Comparison of ENCODE assay signal across 8 mouse cellular contexts in the genomic region with DNA sequence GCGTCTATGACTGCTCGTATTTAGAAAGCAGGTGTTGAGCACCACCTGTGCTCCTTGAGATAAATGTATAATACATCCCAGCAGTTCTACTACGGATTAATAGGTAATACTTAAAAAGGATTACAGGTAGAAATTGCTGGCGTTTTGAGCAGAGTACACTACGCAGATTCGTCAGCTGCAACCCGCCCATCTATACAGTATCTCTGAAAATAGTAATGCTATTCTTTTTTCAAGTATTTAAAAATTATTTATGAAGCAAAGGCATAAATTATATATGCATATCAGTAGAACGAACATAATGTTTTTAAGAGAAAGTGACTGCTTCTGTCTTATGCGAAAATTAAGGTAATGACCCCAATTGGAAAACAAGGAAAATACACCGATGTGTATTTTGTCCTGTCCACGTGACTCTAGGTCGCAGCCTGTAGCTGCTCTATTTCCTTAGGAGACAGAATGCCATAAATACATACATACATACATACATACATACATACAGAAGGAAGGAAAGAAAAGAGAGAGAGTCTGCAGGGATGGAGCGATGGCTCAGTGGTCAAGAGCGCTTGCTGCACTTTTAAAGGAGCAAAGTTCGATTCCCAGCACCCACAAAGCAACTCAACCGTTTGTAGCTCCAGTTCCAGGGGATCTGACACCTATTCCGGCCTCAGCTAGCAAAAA. TPM values are rescaled to one million over a fixed set of nuclear protein-coding genes. Genes with fewer than 3 reads are reported as not detected.
A peak's percentile ranks its signal among the peaks of the same experiment; 100 is the strongest.
DNase-seq lines count a peak whose midpoint lies in the region; ATAC-seq lines count a peak whose summit lies in the region.

No protein-coding gene starts in this region.

- H3K4me2 ChIP-seq in lung, embryonic 15.5 days, result peak overlapping the region; percentile 78
- H3K4me2 ChIP-seq in embryonic facial prominence, embryonic 11.5 days (ENCODE audit: low read depth, low read length), result peak overlapping the region; percentile 40
- H3K4me2 ChIP-seq in hindbrain, embryonic 15.5 days, result peak overlapping the region; percentile 66
- peak overlapping the region; percentile 61 for H3K4me2 ChIP-seq in midbrain, embryonic 12.5 days (replicated peaks)

- H3K36me3 ChIP-seq in lung, embryonic 15.5 days, result no peaks in the 10 kb centered on the region
- no peaks in the 10 kb centered on the region for H3K36me3 ChIP-seq in embryonic facial prominence, embryonic 11.5 days (replicated peaks; ENCODE audit: control insufficient read depth, insufficient read depth, low read depth, low read length)
- no peaks in the 10 kb centered on the region for H3K36me3 ChIP-seq in hindbrain, embryonic 15.5 days
- no peaks in the 10 kb centered on the region for H3K36me3 ChIP-seq in midbrain, embryonic 12.5 days

- under 1% methylated on average over 17 of the region's 17 CpGs for WGBS in lung, embryonic 15.5 days
- WGBS in embryonic facial prominence, embryonic 11.5 days, result under 1% methylated on average over 17 of the region's 17 CpGs
- WGBS in hindbrain, embryonic 15.5 days, result under 1% methylated on average over 17 of the region's 17 CpGs
- under 1% methylated on average over 17 of the region's 17 CpGs for WGBS in midbrain, embryonic 12.5 days

- DNase-seq in lung, adult 18-20 months, result no peak
- peak; percentile 53 for DNase-seq in embryonic facial prominence, embryonic 11.5 days (ENCODE audit: low spot score)
- DNase-seq in thymus, postnatal 14 days, result no peak
- no peak for DNase-seq in left cerebral cortex, postnatal 36 days (ENCODE audit: low spot score in 2 of 2)
- DNase-seq in layer of hippocampus, adult 8-10 months (ENCODE audit: low spot score in 2 of 2), result no peak

- H3K4me3 ChIP-seq in lung, embryonic 15.5 days, result peak overlapping the region; percentile 84
- H3K4me3 ChIP-seq in embryonic facial prominence, embryonic 11.5 days (ENCODE audit: low read depth, low read length), result peak overlapping the region; percentile 73
- H3K4me3 ChIP-seq in hindbrain, embryonic 15.5 days, result peak overlapping the region; percentile 71
- H3K4me3 ChIP-seq in midbrain, embryonic 12.5 days, result peak overlapping the region; percentile 66

- ATAC-seq in lung, embryonic 15.5 days (ENCODE audit: borderline replicate concordance, extremely low read depth, low FRiP score, low TSS enrichment), result peak; percentile 50
- ATAC-seq in embryonic facial prominence, embryonic 11.5 days (replicated peaks; ENCODE audit: insufficient number of reproducible peaks, low FRiP score, low TSS enrichment, low read depth), result peak; percentile 31
- ATAC-seq in hindbrain, embryonic 15.5 days (ENCODE audit: low FRiP score, low read depth), result peak; percentile 32
- peak; percentile 76 for ATAC-seq in midbrain, embryonic 12.5 days (ENCODE audit: low FRiP score, low read depth)

- no peaks in the 10 kb centered on the region for H3K9me3 ChIP-seq in lung, embryonic 15.5 days
- no peaks in the 10 kb centered on the region for H3K9me3 ChIP-seq in embryonic facial prominence, embryonic 11.5 days (replicated peaks; ENCODE audit: control insufficient read depth, low read length)
- H3K9me3 ChIP-seq in hindbrain, embryonic 15.5 days, result no peaks in the 10 kb centered on the region
- H3K9me3 ChIP-seq in midbrain, embryonic 12.5 days, result no peaks in the 10 kb centered on the region

- H3K4me1 ChIP-seq in lung, embryonic 15.5 days, result 0 out of 2 replicates have a peak, but pooled peaks cover 10% of the 10 kb centered on the region
- H3K4me1 ChIP-seq in embryonic facial prominence, embryonic 11.5 days (ENCODE audit: control insufficient read depth, insufficient read depth, low read length), result no peaks in the 10 kb centered on the region
- peaks cover 20% of the 10 kb centered on the region for H3K4me1 ChIP-seq in hindbrain, embryonic 15.5 days (replicated peaks)
- H3K4me1 ChIP-seq in midbrain, embryonic 12.5 days, result peaks cover 20% of the 10 kb centered on the region

- intact Hi-C loops in left cerebral cortex, postnatal 36 days (cut with DNase I), result loop anchor here (5.0 kb wide), 2 partner anchors 46 to 106 kb away; partner anchors contain the start of gene Uba6

- peak overlapping the region; percentile 33 for H3K9ac ChIP-seq in lung, embryonic 15.5 days
- H3K9ac ChIP-seq in embryonic facial prominence, embryonic 11.5 days (replicated peaks; ENCODE audit: low read length), result peak overlapping the region; percentile 37
- peak overlapping the region; percentile 9 for H3K9ac ChIP-seq in hindbrain, embryonic 15.5 days
- no peak overlapping the region for H3K9ac ChIP-seq in midbrain, embryonic 12.5 days (replicated peaks)

- peak overlapping the region; percentile 80 for H3K27ac ChIP-seq in lung, embryonic 15.5 days
- H3K27ac ChIP-seq in embryonic facial prominence, embryonic 11.5 days (replicated peaks; ENCODE audit: low read depth, low read length), result no peak overlapping the region; the same call in 1 of the 2 replicates
- H3K27ac ChIP-seq in hindbrain, embryonic 15.5 days (replicated peaks), result peak overlapping the region; percentile 62
- peak overlapping the region; percentile 77 for H3K27ac ChIP-seq in midbrain, embryonic 12.5 days (replicated peaks)

- H3K27me3 ChIP-seq in lung, embryonic 15.5 days, result no peaks in the 10 kb centered on the region
- H3K27me3 ChIP-seq in embryonic facial prominence, embryonic 11.5 days (ENCODE audit: control insufficient read depth, insufficient read depth, low read length), result no peaks in the 10 kb centered on the region
- no peaks in the 10 kb centered on the region for H3K27me3 ChIP-seq in hindbrain, embryonic 15.5 days
- H3K27me3 ChIP-seq in midbrain, embryonic 12.5 days, result no peaks in the 10 kb centered on the region

RNA-seq across cellular contexts. Expression of gene Cenpc1, which starts 0.6 kb away (rescaled TPM):
- polyA plus RNA-seq in lung, embryonic 15.5 days (2015; fragmentation: Nextera tagmentation; extraction: Ambion mirVana), result 35.5 and 38.5 TPM in 2 replicates
- polyA plus RNA-seq in embryonic facial prominence, embryonic 11.5 days (2014; fragmentation: Nextera tagmentation; extraction: Ambion mirVana), result 50.7 and 54.0 TPM in 2 replicates
- 31.5 and 33.0 TPM in 2 replicates for polyA plus RNA-seq in hindbrain, embryonic 15.5 days (2015; fragmentation: Nextera tagmentation; extraction: Ambion mirVana)
- 48.7 and 50.1 TPM in 2 replicates for polyA plus RNA-seq in midbrain, embryonic 12.5 days (2016; fragmentation: Nextera tagmentation; extraction: Ambion mirVana)
- 10 to 100 TPM; 20.3 to 24.2 TPM for total RNA-seq in left cerebral cortex, postnatal 36 days (2021)
- 10 to 100 TPM; 21.4 to 25.5 (median 23.4) TPM for total RNA-seq in layer of hippocampus, adult 8-10 months (2022)

RNA-seq across cellular contexts. Expression of gene Stap1, which starts 5.5 kb away (rescaled TPM):
- 0.45 and 1.4 TPM in 2 replicates for polyA plus RNA-seq in lung, embryonic 15.5 days (2015; fragmentation: Nextera tagmentation; extraction: Ambion mirVana)
- polyA plus RNA-seq in embryonic facial prominence, embryonic 11.5 days (2014; fragmentation: Nextera tagmentation; extraction: Ambion mirVana), result 0.17 TPM in 1 of 2 replicates, not detected in the other
- 0.31 and 0.57 TPM in 2 replicates for polyA plus RNA-seq in hindbrain, embryonic 15.5 days (2015; fragmentation: Nextera tagmentation; extraction: Ambion mirVana)
- 0.10 TPM in 2 replicates for polyA plus RNA-seq in midbrain, embryonic 12.5 days (2016; fragmentation: Nextera tagmentation; extraction: Ambion mirVana)
- not detected for total RNA-seq in left cerebral cortex, postnatal 36 days (2021)
- under 1 TPM in 2 of 4 experiments, not detected in 2; 0.25 to 0.36 TPM for total RNA-seq in layer of hippocampus, adult 8-10 months (2022)
